29 mouse cellular contexts compared by ENCODE assay signal in genomic region chr8:46726383-46726782, GRCm38 (mm10). TPM values are rescaled to one million over a fixed set of nuclear protein-coding genes. Genes with fewer than 3 reads are reported as not detected.
A peak's percentile ranks its signal among the peaks of the same experiment; 100 is the strongest.
DNase-seq lines count a peak whose midpoint lies in the region; ATAC-seq lines count a peak whose summit lies in the region.
"Had no signal": no experiment of that assay in that cellular context is flagged by ENCODE, and none has a peak within 500 bp of the region (broad histone marks: within the 10 kb centered on the region; RNA-seq: fewer than 3 reads in every experiment).

No protein-coding gene starts in this region.

- H3K27me3 ChIP-seq in embryonic facial prominence, embryonic 11.5 days (ENCODE audit: control insufficient read depth, insufficient read depth, low read length): no peaks in the 10 kb centered on the region
- H3K27me3 ChIP-seq in embryonic facial prominence, embryonic 10.5 days (replicated peaks; ENCODE audit: low read depth, poor library complexity, severe bottlenecking): no peaks in the 10 kb centered on the region
- no peaks in the 10 kb centered on the region for H3K27me3 ChIP-seq in limb, embryonic 13.5 days
- H3K27me3 ChIP-seq in midbrain, embryonic 16.5 days (ENCODE audit: control insufficient read depth, insufficient read depth, low read depth, low read length): no peaks in the 10 kb centered on the region
- H3K27me3 ChIP-seq: CH12.LX; embryonic facial prominence, embryonic 13.5 days; embryonic facial prominence, embryonic 15.5 days; forebrain, embryonic 12.5 days; Patski had no signal

- no peak overlapping the region for H3K4me3 ChIP-seq in embryonic facial prominence, embryonic 11.5 days (ENCODE audit: low read depth, low read length)
- no peak overlapping the region for H3K4me3 ChIP-seq in embryonic facial prominence, embryonic 10.5 days
- no peak overlapping the region for H3K4me3 ChIP-seq in limb, embryonic 13.5 days
- no peak overlapping the region for H3K4me3 ChIP-seq in midbrain, embryonic 16.5 days (ENCODE audit: low read depth, low read length)
- H3K4me3 ChIP-seq: embryonic facial prominence, embryonic 13.5 days; embryonic facial prominence, embryonic 15.5 days; erythroblast, embryonic 14.5 days; forebrain, embryonic 10.5 days; forebrain, embryonic 12.5 days had no signal

- no peaks in the 10 kb centered on the region for H3K4me1 ChIP-seq in embryonic facial prominence, embryonic 11.5 days (ENCODE audit: control insufficient read depth, insufficient read depth, low read length)
- no peaks in the 10 kb centered on the region for H3K4me1 ChIP-seq in embryonic facial prominence, embryonic 10.5 days
- H3K4me1 ChIP-seq in limb, embryonic 13.5 days: peaks cover 8% of the 10 kb centered on the region
- H3K4me1 ChIP-seq in midbrain, embryonic 16.5 days (ENCODE audit: control insufficient read depth, insufficient read depth, low read length): no peaks in the 10 kb centered on the region
- H3K4me1 ChIP-seq: embryonic facial prominence, embryonic 15.5 days; forebrain, embryonic 10.5 days; forebrain, embryonic 12.5 days had no signal

- no peaks in the 10 kb centered on the region for H3K36me3 ChIP-seq in embryonic facial prominence, embryonic 11.5 days (replicated peaks; ENCODE audit: control insufficient read depth, insufficient read depth, low read depth, low read length)
- H3K36me3 ChIP-seq in embryonic facial prominence, embryonic 10.5 days (replicated peaks): no peaks in the 10 kb centered on the region
- no peaks in the 10 kb centered on the region for H3K36me3 ChIP-seq in limb, embryonic 13.5 days
- no peaks in the 10 kb centered on the region for H3K36me3 ChIP-seq in midbrain, embryonic 16.5 days (ENCODE audit: control insufficient read depth, insufficient read depth, low read length)
- H3K36me3 ChIP-seq: embryonic facial prominence, embryonic 13.5 days; embryonic facial prominence, embryonic 15.5 days; forebrain, embryonic 10.5 days; forebrain, embryonic 12.5 days had no signal

- no peak overlapping the region for H3K4me2 ChIP-seq in embryonic facial prominence, embryonic 11.5 days (ENCODE audit: low read depth, low read length)
- no peak overlapping the region for H3K4me2 ChIP-seq in limb, embryonic 13.5 days (replicated peaks)
- no peak overlapping the region for H3K4me2 ChIP-seq in midbrain, embryonic 16.5 days (ENCODE audit: low read length)
- H3K4me2 ChIP-seq: embryonic facial prominence, embryonic 13.5 days; embryonic facial prominence, embryonic 15.5 days; forebrain, embryonic 12.5 days had no signal

- ATAC-seq in embryonic facial prominence, embryonic 11.5 days (replicated peaks; ENCODE audit: insufficient number of reproducible peaks, low FRiP score, low TSS enrichment, low read depth): no peak
- ATAC-seq in limb, embryonic 13.5 days (ENCODE audit: low FRiP score, low read depth): peak; percentile 32; the same call in 1 of the 2 replicates
- no peak for ATAC-seq in midbrain, embryonic 16.5 days
- ATAC-seq: activated CD4-positive, CD25-positive, alpha-beta regulatory T cell, adult 4 months; CD4-positive, CD25-positive, alpha-beta regulatory T cell, adult 4 months; forebrain, embryonic 14.5 days; forebrain, embryonic 16.5 days; Patski had no signal

- no peak overlapping the region for H3K9ac ChIP-seq in embryonic facial prominence, embryonic 11.5 days (replicated peaks; ENCODE audit: low read length)
- no peak overlapping the region for H3K9ac ChIP-seq in limb, embryonic 13.5 days
- no peak overlapping the region for H3K9ac ChIP-seq in midbrain, embryonic 16.5 days (ENCODE audit: low read depth, low read length)
- H3K9ac ChIP-seq: embryonic facial prominence, embryonic 13.5 days; embryonic facial prominence, embryonic 15.5 days; forebrain, embryonic 12.5 days had no signal

- H3K27ac ChIP-seq in embryonic facial prominence, embryonic 11.5 days (replicated peaks; ENCODE audit: low read depth, low read length): no peak overlapping the region
- no peak overlapping the region for H3K27ac ChIP-seq in embryonic facial prominence, embryonic 10.5 days (replicated peaks)
- H3K27ac ChIP-seq in limb, embryonic 13.5 days: no peak overlapping the region
- no peak overlapping the region for H3K27ac ChIP-seq in midbrain, embryonic 16.5 days (ENCODE audit: low read length)
- H3K27ac ChIP-seq: embryonic facial prominence, embryonic 13.5 days; embryonic facial prominence, embryonic 15.5 days; forebrain, embryonic 10.5 days; forebrain, embryonic 12.5 days had no signal

- H3K9me3 ChIP-seq in embryonic facial prominence, embryonic 11.5 days (replicated peaks; ENCODE audit: control insufficient read depth, low read length): no peaks in the 10 kb centered on the region
- no peaks in the 10 kb centered on the region for H3K9me3 ChIP-seq in embryonic facial prominence, embryonic 10.5 days
- no peaks in the 10 kb centered on the region for H3K9me3 ChIP-seq in limb, embryonic 13.5 days
- H3K9me3 ChIP-seq in midbrain, embryonic 16.5 days (replicated peaks; ENCODE audit: control insufficient read depth, low read length, poor library complexity, severe bottlenecking): no peaks in the 10 kb centered on the region
- H3K9me3 ChIP-seq: embryonic facial prominence, embryonic 13.5 days; embryonic facial prominence, embryonic 15.5 days; forebrain, embryonic 10.5 days; forebrain, embryonic 12.5 days; G1E had no signal

- DNase-seq in embryonic facial prominence, embryonic 11.5 days (ENCODE audit: low spot score): peak; percentile 22
- no peak for DNase-seq in embryonic facial prominence, embryonic 10.5 days (ENCODE audit: low spot score)
- DNase-seq in forelimb bud, embryonic 11.5 days (ENCODE audit: low read depth, low spot score): peak; percentile 35
- DNase-seq in kidney, postnatal 25 days: no peak
- DNase-seq: adrenal gland, adult 8-10 months; adrenal gland, postnatal 14 days; adrenal gland, postnatal 36 days; B cell, adult 2 months; cerebellum, adult 11 months; cerebellum, adult 18-20 months; cerebellum, adult 8-10 months; cerebellum, adult 9-11 months; cerebellum, postnatal 14 days; cerebellum, postnatal 36 days; embryo, embryonic 11 days had no signal

- WGBS in embryonic facial prominence, embryonic 11.5 days: 91% methylated on average over 2 of the region's 2 CpGs
- 90% methylated on average over 2 of the region's 2 CpGs for WGBS in embryonic facial prominence, embryonic 10.5 days
- 58% methylated on average over 2 of the region's 2 CpGs for WGBS in limb, embryonic 13.5 days
- 92% methylated on average over 2 of the region's 2 CpGs for WGBS in midbrain, embryonic 16.5 days

RNA-seq across cellular contexts. Expression of gene Irf2, which starts 13.1 kb away (rescaled TPM):
- polyA plus RNA-seq in embryonic facial prominence, embryonic 11.5 days (2014; fragmentation: Nextera tagmentation; extraction: Ambion mirVana): 12.3 and 13.7 TPM in 2 replicates
- polyA plus RNA-seq in embryonic facial prominence, embryonic 10.5 days (2016; fragmentation: Nextera tagmentation; extraction: Ambion mirVana): 9.7 TPM in 2 replicates
- 15.8 and 19.6 TPM in 2 replicates for polyA plus RNA-seq in limb, embryonic 13.5 days (2015; fragmentation: Nextera tagmentation; extraction: Ambion mirVana)
- 7.2 and 10.3 TPM in 2 replicates for polyA plus RNA-seq in midbrain, embryonic 16.5 days (2015; fragmentation: Nextera tagmentation; extraction: Ambion mirVana)

Comparison
In these comparisons a context has a peak if more than half of its experiments do, and no peak if none do; other contexts are left out.
1. DNase-seq: peak in embryonic facial prominence, embryonic 11.5 days (single experiment) and forelimb bud, embryonic 11.5 days (single experiment); none in embryonic facial prominence, embryonic 10.5 days (single experiment) and kidney, postnatal 25 days (0 of 2).